Mouse (Mus musculus) adrenal gland, adult 2 months (tissue): Measurements from ENCODE around the gene Ltbr. TPM values are rescaled to one million over a fixed set of nuclear protein-coding genes. Genes with fewer than 3 reads are reported as not detected.
"Not testable (repeated sequence)": the region's sequence is repeated elsewhere in the genome, so short reads cannot be mapped to it uniquely, and the experiment has no call there.

ENCODE experiments used
- DNase-seq: peaks from one replicate; pipeline ENCODE4 v3.0.0; 2021
- polyA plus RNA-seq: library from polyadenylated mRNA; depleted of rRNA; stranded (reverse); fragments of >200 nt; gene quantifications from 2 replicates; pipeline ENCODE4 v1.2.3, GENCODE M21; 2012; rRNA removed
- total RNA-seq, 2 experiments: library from RNA; stranded (reverse); gene quantifications; 2 replicates each; pipeline ENCODE4 v1.2.3; 2021

Gene Ltbr
- total and polyA plus RNA-seq, 3 experiments = 75.1 to 206 (median 78.7) TPM

DNA sequence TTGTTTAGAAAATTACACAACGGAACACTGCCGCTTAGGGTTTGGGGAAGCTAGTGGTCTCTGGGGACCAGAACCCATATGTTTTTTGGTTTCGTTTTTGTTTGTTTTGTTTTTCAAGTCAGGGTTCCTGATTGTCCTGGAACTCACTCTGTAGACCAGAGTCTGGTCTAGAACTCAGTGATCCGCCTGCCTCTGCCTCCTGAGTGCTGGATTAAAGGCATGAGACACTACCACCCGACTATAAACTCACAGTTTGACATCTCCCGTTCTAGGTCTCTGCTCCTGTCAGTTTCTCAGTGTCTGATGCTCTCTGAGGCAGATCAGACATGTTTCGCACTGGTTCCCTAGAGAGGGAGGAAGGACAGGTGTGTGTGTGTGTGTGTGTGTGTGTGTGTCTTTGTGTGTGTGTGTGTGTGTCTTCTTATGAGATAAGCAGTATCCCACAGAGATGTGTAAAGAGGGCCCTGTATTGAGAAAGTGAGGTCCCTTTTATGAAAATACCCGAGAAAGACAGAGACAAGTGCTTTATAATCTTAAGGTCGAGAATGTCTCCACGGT is 41.4 kb downstream of the Ltbr start:
- no peak for DNase-seq

DNA sequence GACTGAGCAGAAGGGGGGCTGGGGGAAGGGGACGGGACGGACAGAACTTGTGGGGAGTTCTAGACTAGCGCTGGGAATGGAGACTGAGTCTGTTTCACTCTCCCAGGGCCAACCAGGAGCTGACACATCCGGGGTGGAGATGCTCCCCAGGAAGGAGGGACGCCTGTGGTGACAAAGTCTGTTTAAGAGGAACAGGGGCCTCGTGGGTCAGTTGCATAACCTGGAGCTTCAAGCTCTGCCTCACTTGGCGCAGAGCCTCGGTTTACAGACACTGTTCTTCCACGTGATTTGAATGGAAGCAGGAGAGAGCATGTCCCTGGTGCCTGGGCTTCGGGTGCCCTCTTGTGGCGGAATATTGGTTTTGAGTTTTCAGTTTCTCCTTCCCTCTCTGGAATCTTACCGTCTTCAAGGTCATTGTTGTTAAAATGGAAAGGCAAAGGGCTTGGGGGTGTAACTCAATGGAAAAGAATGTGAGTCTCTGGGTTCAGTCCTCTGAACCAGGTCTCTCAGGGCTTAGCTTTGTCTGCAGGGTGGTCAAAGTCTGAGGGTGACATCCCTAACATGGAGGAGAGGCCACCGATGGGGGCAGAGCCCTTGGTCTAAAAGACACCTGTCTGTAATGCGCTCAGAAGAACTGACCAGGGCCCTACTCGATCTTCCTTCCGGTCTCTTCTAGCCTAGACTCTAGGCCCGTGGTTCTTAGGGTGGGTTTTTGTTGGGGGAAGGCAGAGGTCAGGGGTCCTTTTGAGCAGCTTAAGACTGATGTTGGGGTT is 42.0 kb downstream of the Ltbr start:
- peak; percentile 93 for DNase-seq

DNA sequence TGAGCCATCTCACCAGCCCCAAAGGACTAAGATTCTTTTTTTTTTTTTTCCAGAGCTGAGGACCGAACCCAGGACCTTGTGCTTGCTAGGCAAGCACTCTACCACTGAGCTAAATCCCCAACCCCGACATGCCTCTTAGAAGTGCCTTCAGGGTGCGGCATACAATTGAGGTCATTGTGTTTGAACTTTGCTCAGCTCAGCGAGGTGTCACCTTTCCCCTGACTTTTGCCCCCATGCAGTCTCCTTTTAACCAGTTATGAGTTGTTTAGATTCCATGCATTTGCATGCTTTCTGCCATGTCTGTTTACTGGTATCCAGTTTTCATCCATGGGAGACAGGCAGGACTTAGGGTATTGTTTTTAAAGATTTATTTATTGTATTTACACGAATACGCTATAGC is 44.9 kb downstream of the Ltbr start:
- no peak for DNase-seq

DNA sequence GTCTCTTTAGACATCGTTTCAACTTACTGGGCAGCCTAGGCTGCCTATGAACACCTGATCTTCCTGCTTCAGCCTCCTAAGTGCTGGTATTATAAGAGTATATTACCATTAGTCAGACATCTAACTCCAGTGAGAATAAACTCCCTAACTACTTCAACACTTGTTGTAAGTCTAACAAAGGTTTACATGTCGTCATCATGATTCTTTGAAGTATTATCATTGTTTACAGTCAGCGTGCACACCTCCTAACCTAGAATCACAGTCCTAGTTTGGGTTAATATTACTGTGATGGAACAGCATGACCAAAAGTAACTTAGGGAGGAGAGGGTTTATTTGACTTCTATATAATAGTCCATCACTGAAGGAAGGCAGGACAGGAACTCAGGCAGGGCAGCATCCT is 46.2 kb downstream of the Ltbr start:
- no peak for DNase-seq

DNA sequence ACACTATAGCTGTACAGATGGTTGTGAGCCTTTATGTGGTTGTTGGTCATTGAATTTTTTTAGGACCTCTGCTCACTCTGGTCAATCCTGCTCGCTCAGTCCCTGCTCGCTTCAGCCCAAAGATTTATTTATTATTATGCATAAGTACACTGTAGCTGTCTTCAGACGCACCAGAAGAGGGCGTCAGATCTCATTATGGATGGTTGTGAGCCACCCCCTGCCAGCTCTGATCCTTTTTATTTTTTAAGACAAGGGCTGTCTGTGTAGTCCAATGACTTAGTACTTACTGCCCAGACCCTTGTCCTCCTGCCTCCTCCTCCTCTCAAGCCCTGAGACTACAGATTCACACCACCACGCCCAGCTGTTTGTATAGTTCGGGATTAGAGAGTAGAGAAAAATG is 47.1 kb downstream of the Ltbr start:
- not testable (repeated sequence) for DNase-seq

DNA sequence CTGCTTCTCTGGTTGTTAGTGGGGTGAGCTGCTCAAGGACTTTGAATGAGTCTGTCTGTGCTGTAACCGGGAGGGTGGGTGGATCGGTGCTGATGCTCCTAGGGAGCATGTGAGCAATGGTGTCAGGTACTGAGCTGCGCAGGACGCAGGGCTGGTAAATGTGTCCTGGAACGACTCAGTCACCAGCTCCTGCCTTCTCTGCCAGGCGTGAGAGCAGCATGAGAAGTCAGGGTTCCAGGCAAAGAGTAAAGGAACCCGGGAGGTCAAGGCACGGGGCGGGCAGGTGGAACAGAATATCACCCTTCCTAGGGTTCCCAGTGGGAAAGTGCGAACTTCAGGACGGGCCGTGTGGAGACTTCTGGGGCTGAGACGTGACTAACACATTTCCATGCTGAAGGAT is 47.6 kb downstream of the Ltbr start:
- no peak for DNase-seq

DNA sequence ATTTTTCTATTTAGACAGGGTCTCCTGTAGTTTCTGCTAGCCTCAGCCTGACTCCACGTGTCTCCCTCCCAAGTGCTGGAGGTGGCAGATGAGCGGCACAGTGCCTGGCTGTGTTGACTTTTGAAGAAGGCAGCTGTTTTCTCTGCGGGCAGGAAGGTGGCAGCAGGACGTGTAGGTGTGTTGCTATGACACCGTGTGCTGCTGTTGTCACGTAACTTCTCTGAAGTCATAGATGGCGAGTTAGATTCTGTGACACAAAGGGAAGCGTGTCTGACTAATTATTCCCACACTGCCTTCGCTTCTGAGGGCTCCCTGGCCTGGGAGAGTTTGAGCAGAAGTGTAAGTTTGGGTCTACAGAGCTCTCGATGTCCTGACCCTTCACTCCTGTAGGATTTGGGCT is 48.4 kb downstream of the Ltbr start:
- no peak for DNase-seq

DNA sequence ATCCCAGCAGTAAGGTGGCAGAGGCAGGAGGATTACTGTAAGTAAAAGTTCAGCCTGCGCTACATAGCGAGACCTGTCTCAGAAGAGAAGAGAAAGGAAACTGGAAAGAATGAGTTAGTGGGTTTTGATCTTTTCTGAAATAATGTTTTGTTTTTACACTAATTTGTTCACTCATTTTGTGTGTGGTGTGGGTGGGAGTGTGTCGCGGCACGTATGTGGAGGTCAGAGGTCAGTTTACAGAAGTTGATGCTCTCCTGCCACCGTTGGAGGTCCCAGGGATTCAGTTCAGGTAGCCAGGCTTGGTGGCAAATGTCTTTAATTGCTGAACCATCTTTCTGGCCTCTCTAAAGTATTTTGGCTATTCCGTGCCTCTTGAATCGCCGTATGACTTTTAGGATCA is 49.5 kb downstream of the Ltbr start:
- DNase-seq = no peak

DNA sequence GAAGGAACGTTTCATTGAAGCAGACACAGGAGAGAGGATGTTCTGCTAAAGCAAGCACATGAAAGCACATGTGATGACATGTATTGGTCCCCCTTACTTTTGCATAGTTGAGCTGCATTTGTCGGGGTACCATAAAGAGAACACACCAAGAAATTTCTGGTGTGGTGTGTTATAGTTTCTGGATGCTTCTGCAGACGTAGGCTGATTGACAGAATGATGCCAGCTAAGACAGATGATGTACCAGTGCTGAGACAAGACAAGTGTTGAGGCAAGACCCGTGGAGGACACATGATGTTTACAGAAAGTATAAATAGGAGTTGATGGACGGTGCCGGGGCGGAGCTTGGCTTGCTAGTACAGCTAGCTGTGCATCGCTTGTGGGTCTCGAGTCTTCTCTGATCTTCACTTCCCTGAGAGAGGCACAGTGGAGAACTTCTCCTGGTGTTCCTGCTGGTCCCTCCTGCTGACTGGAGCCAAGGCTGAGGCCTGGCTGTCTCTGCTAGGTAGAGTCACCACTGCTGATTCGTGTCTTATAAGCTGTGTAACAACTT is 53.6 kb downstream of the Ltbr start:
- no peak for DNase-seq

Other genes with a start within 250 kb of the Ltbr start
- under 1 TPM; 0.61 to 0.83 TPM for gene Lpar5, start 246.0 kb downstream of the Ltbr start, total RNA-seq
- 3.1 and 4.3 TPM in 2 replicates for gene Lpar5, start 246.0 kb downstream of the Ltbr start, polyA plus RNA-seq
- 100 to 1,000 TPM; 139 to 156 TPM for gene Chd4, start 217.9 kb downstream of the Ltbr start, total RNA-seq
- gene Chd4, start 217.9 kb downstream of the Ltbr start, polyA plus RNA-seq = 54.1 and 58.1 TPM in 2 replicates
- 10 to 100 TPM; 40.9 to 51.7 TPM for gene Nop2, start 182.0 kb downstream of the Ltbr start, total RNA-seq
- gene Nop2, start 182.0 kb downstream of the Ltbr start, polyA plus RNA-seq = 8.0 and 12.0 TPM in 2 replicates
- 10 to 100 TPM; 13.8 to 21.4 TPM for gene Iffo1, start 168.6 kb downstream of the Ltbr start, total RNA-seq
- gene Iffo1, start 168.6 kb downstream of the Ltbr start, polyA plus RNA-seq = 73.1 and 80.0 TPM in 2 replicates
- 1,000 to 10,000 TPM; 2,613 to 2,674 TPM for gene Gapdh, start 147.4 kb downstream of the Ltbr start, total RNA-seq
- 2,736 and 3,470 TPM in 2 replicates for gene Gapdh, start 147.4 kb downstream of the Ltbr start, polyA plus RNA-seq
- 10 to 100 TPM; 20.4 to 25.5 TPM for gene Ncapd2, start 122.2 kb downstream of the Ltbr start, total RNA-seq
- 25.2 and 28.7 TPM in 2 replicates for gene Ncapd2, start 122.2 kb downstream of the Ltbr start, polyA plus RNA-seq
- 100 to 1,000 TPM; 162 to 208 TPM for gene Mrpl51, start 122.1 kb downstream of the Ltbr start, total RNA-seq
- 44.2 and 45.1 TPM in 2 replicates for gene Mrpl51, start 122.1 kb downstream of the Ltbr start, polyA plus RNA-seq
- gene Vamp1, start 98.3 kb downstream of the Ltbr start, total RNA-seq = 10 to 100 TPM; 35.7 to 39.7 TPM
- gene Vamp1, start 98.3 kb downstream of the Ltbr start, polyA plus RNA-seq = 46.2 and 47.0 TPM in 2 replicates
- gene Tapbpl, start 82.0 kb downstream of the Ltbr start, total RNA-seq = 10 to 100 TPM; 11.3 to 15.6 TPM
- gene Tapbpl, start 82.0 kb downstream of the Ltbr start, polyA plus RNA-seq = 12.0 and 12.1 TPM in 2 replicates
- gene Cd27, start 76.9 kb downstream of the Ltbr start, total RNA-seq = under 1 TPM; 0.43 to 0.73 TPM
- 0.74 and 0.88 TPM in 2 replicates for gene Cd27, start 76.9 kb downstream of the Ltbr start, polyA plus RNA-seq
- not detected for gene Tuba3a, start 27.8 kb downstream of the Ltbr start, total RNA-seq
- gene Tuba3a, start 27.8 kb downstream of the Ltbr start, polyA plus RNA-seq = not detected in 2 replicates
- 1 to 10 TPM; 1.2 to 1.7 TPM for gene Scnn1a, start 6.8 kb upstream of the Ltbr start, total RNA-seq
- 1.9 and 2.5 TPM in 2 replicates for gene Scnn1a, start 6.8 kb upstream of the Ltbr start, polyA plus RNA-seq
- 100 to 1,000 TPM; 208 to 308 TPM for gene Tnfrsf1a, start 35.5 kb upstream of the Ltbr start, total RNA-seq
- 284 and 368 TPM in 2 replicates for gene Tnfrsf1a, start 35.5 kb upstream of the Ltbr start, polyA plus RNA-seq
- under 1 TPM in 1 of 2 experiments, not detected in 1; 0.21 TPM for gene Plekhg6, start 66.9 kb upstream of the Ltbr start, total RNA-seq
- gene Plekhg6, start 66.9 kb upstream of the Ltbr start, polyA plus RNA-seq = 0.02 and 0.11 TPM in 2 replicates
- gene Cd9, start 180.9 kb upstream of the Ltbr start, total RNA-seq = 100 to 1,000 TPM in 1 of 2 experiments, 10 to 100 TPM in 1; 80.1 to 178 TPM
- gene Cd9, start 180.9 kb upstream of the Ltbr start, polyA plus RNA-seq = 57.1 and 58.9 TPM in 2 replicates
- gene Vwf, start 232.9 kb upstream of the Ltbr start, total RNA-seq = 1 to 10 TPM; 4.5 to 8.5 TPM
- 12.2 and 18.9 TPM in 2 replicates for gene Vwf, start 232.9 kb upstream of the Ltbr start, polyA plus RNA-seq